Mouse (Mus musculus) kidney, embryonic 14.5 days (tissue): ENCODE measurements around the gene Rrp9. TPM values are rescaled to one million over a fixed set of nuclear protein-coding genes. Genes with fewer than 3 reads are reported as not detected.

ENCODE experiments used
- ATAC-seq: fragments of 200-750 bp; cut with Nextera tagmentation; 2 replicates; pipeline ENCODE4 v1.8.0; 2017; ENCODE audit warnings: moderate number of reproducible peaks, mild to moderate bottlenecking, moderate TSS enrichment, moderate library complexity; ENCODE audit not compliant: low FRiP score, low TSS enrichment
- H3K27ac ChIP-seq: fragments of 300-500 bp; sonication (generic); 2 replicates; pipeline ENCODE4 v1.5.1; 2014; ENCODE audit warnings: low read depth, mild to moderate bottlenecking, low read length, moderate library complexity, mixed read lengths
- H3K27me3 ChIP-seq: fragments of 300-500 bp; sonication (generic); 2 replicates; pipeline ENCODE4 v1.6.1; 2014; ENCODE audit warnings: mild to moderate bottlenecking, low read length; ENCODE audit not compliant: control insufficient read depth, insufficient read depth
- H3K36me3 ChIP-seq: fragments of 300-500 bp; sonication (generic); 2 replicates; pipeline ENCODE4 v1.6.1; 2014; ENCODE audit warnings: low read length, mixed read lengths; ENCODE audit not compliant: control insufficient read depth, insufficient read depth
- H3K4me1 ChIP-seq: fragments of 300-500 bp; sonication (generic); 2 replicates; pipeline ENCODE4 v1.6.1; 2014; ENCODE audit warnings: low read length, mixed read lengths; ENCODE audit not compliant: control insufficient read depth, insufficient read depth
- H3K4me2 ChIP-seq: fragments of 300-500 bp; sonication (generic); replicated peaks from 2 replicates; pipeline ENCODE4 v1.6.1; 2014; ENCODE audit warnings: low read depth, mild to moderate bottlenecking, low read length
- H3K4me3 ChIP-seq: fragments of 300-500 bp; sonication (generic); 2 replicates; pipeline ENCODE4 v1.5.1; 2014; ENCODE audit warnings: mild to moderate bottlenecking, low read length
- H3K9ac ChIP-seq: fragments of 300-500 bp; sonication (generic); 2 replicates; pipeline ENCODE4 v1.6.1; 2014; ENCODE audit warnings: low read depth, mild to moderate bottlenecking, low read length, moderate library complexity
- H3K9me3 ChIP-seq: fragments of 300-500 bp; sonication (generic); 2 replicates; pipeline ENCODE4 v1.6.1; 2016; ENCODE audit warnings: low read length; ENCODE audit not compliant: control insufficient read depth
- WGBS: fragments of 180-500 bp; shearing (Covaris S2); extraction: QIAGEN DNeasy Blood & Tissue Kit; methylation state at CpG from one replicate; pipeline ENCODE4 v1.1.7; 2014; 5-methylcytosine and 5-hydroxymethylcytosine counted together
- polyA plus RNA-seq: library from polyadenylated mRNA; unstranded; fragments of >200 nt; fragmentation: Nextera tagmentation; extraction: Ambion mirVana; gene quantifications from 2 replicates; pipeline ENCODE4 v1.2.1, GENCODE M21; 2014

Gene Rrp9
- 43.8 and 49.3 TPM in 2 replicates for polyA plus RNA-seq

- Histone ChIP-seq H3K4me1 (peaks cover 26% of the 10 kb centered on the region), H3K27ac (peak within 1 kb of the TSS; percentile 67; the same call in 1 of the 2 replicates), H3K4me3 (0 out of 2 replicates have a peak within 1 kb of the TSS, but pooled peaks have one; percentile 11)
Observed at GRCm38 (mm10) chr9:106475663-106476001, at the start of gene Rrp9. TSS of gene Rrp9 (plus strand) at chr9:106475963.

DNA sequence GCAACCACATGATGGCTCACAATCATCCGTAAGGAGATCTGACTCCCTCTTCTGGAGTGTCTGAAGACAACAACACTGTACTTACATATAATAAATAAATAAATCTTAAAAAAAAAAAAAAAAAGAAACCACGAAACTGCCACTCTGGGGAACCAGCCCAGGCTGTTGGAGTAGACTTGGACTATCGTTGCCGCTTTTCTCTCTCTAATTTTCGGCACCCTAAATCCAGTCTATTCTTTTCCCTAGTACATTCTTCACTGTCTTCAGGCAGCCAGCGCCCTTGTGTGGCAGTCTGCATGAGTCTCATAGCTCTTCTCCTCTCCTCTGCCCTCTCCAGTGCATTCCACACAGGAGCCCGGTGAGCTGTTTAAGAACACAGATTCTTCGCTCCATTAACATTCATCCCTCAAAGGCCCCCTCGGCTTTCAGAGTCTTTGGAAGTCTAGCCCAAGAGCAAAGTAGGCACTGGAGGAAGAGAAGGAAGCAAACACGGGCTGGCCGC lies 47.0 kb upstream of the Rrp9 start:
- Histone ChIP-seq H3K36me3 (peaks cover 31% of the 10 kb centered on the region), H3K9me3 (no peaks in the 10 kb centered on the region), H3K27ac (peak overlapping the region; percentile 99), H3K4me3 (peak overlapping the region; percentile 91), H3K4me2 (peak overlapping the region; percentile 64), H3K4me1 (peaks cover 5% of the 10 kb centered on the region; the same call in 1 of the 2 replicates), H3K27me3 (no peaks in the 10 kb centered on the region), H3K9ac (peak overlapping the region; percentile 58)
- ATAC-seq = peak; percentile 65
- WGBS = 20% methylated on average over 11 of the region's 11 CpGs

More at GRCm38 (mm10) chr9:106475663-106476001, at the start of gene Rrp9:
- ATAC-seq = no peak
- Histone ChIP-seq H3K9ac (peak within 1 kb of the TSS; percentile 47; the same call in 1 of the 2 replicates), H3K36me3 (peaks cover 5% of the 10 kb centered on the region), H3K9me3 (no peaks in the 10 kb centered on the region), H3K27me3 (no peaks in the 10 kb centered on the region), H3K4me2 (peak within 1 kb of the TSS; percentile 32)
- 84% methylated on average over 10 of the region's 10 CpGs for WGBS

- peak; percentile 91 for ATAC-seq
- Histone ChIP-seq H3K9ac (peak within 1 kb of the TSS; percentile 99), H3K4me1 (peaks cover 5% of the 10 kb centered on the region; the same call in 1 of the 2 replicates), H3K4me3 (peak within 1 kb of the TSS; percentile 91), H3K27me3 (no peaks in the 10 kb centered on the region), H3K27ac (peak within 1 kb of the TSS; percentile 99), H3K4me2 (peak within 1 kb of the TSS; percentile 81), H3K36me3 (peaks cover 35% of the 10 kb centered on the region), H3K9me3 (no peaks in the 10 kb centered on the region)
- WGBS = under 1% methylated on average over 55 of the region's 55 CpGs
Observed at GRCm38 (mm10) chr9:106429221-106430014, 46.3 kb upstream of the Rrp9 start, which contains the start of gene Rpl29. TSS of gene Rpl29 (plus strand) at chr9:106429454.

DNA sequence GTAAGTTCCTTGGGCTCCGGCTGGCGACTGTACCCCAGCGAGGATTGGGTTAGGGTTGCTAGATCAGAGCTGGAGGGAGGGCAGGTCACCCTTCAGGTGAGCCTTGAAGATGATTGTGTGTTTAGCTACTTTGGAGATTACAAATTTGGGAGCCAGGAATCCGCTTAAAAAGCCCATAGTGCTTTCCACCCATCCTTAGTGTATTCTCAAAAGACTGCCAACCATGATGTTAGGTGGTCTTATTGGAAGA lies 45.8 kb upstream of the Rrp9 start:
- Histone ChIP-seq H3K9me3 (no peaks in the 10 kb centered on the region), H3K4me1 (peaks cover 5% of the 10 kb centered on the region; the same call in 1 of the 2 replicates), H3K27me3 (no peaks in the 10 kb centered on the region), H3K4me2 (peak overlapping the region; percentile 81), H3K4me3 (peak overlapping the region; percentile 91), H3K27ac (peak overlapping the region; percentile 99), H3K36me3 (peaks cover 35% of the 10 kb centered on the region), H3K9ac (peak overlapping the region; percentile 99)
- ATAC-seq = no peak
- 5% methylated on average over 4 of the region's 4 CpGs for WGBS

DNA sequence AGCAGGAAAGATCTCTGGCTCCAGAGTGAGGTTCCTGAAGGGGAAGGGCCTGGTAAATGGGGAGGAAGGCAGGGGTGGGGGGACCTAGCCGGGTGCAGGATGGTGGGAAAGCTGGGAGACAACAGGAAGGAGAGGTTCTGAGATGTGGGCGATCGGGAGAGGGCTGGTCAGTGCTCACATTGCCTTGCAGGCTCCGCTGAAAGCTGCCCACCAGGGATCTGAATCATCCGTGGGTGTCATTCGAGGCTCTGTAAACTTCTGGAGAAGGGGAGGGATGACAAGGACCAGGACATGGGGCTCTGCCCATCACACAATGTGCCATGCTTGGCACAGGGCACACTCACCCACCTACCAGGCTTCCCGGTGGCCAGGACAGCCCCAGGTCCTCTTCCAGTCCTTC lies 42.4 kb upstream of the Rrp9 start:
- no peak for ATAC-seq
- WGBS = 68% methylated on average over 7 of the region's 7 CpGs
- Histone ChIP-seq H3K4me2 (no peak overlapping the region), H3K9me3 (no peaks in the 10 kb centered on the region), H3K27ac (no peak overlapping the region), H3K9ac (no peak overlapping the region), H3K27me3 (no peaks in the 10 kb centered on the region), H3K4me1 (peaks cover 16% of the 10 kb centered on the region), H3K4me3 (no peak overlapping the region), H3K36me3 (peaks cover 35% of the 10 kb centered on the region)

DNA sequence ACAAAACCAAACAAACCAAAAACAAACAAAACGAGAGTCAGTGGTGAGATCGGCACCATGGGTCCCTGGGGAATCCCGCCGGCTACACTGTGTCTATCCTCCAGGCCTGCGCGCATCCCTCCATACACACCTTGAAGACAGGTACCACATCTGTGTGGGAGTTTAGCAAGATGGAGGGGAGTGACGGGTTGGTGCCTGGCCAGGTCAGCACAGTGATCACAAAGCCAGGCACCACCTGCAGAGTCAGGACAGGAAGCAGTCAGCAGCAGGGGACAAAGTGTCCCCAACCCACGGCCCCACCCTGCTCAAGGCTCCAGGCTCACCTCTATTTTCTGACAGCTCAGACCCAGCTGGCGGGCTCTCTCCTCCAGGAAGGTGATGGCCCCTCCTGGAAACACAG lies 39.2 kb upstream of the Rrp9 start:
- Histone ChIP-seq H3K4me2 (no peak overlapping the region), H3K4me3 (no peak overlapping the region), H3K4me1 (peaks cover 17% of the 10 kb centered on the region), H3K36me3 (peaks cover 26% of the 10 kb centered on the region), H3K27ac (no peak overlapping the region), H3K9me3 (no peaks in the 10 kb centered on the region), H3K9ac (no peak overlapping the region), H3K27me3 (no peaks in the 10 kb centered on the region)
- WGBS = 78% methylated on average over 9 of the region's 9 CpGs
- no peak for ATAC-seq

DNA sequence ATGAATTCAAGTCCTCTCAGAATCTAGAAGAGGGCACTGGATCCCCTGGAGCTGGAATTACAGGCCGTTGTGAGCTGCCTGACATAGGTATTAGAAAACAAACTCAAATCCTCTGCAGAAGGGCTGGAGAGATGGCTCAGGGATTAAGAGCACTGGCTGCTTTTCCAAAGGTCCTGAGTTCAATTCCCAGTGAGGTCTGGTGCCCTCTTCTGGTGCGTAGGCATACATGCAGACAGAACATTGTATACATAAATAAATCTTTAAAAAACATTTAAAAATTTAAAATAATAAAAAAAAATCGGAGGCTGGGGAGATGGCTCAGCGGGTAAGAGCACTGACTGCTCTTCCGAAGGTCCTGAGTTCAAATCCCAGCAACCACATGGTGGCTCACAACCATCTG lies 33.1 kb upstream of the Rrp9 start:
- Histone ChIP-seq H3K27ac (no peak overlapping the region), H3K4me1 (peaks cover 25% of the 10 kb centered on the region), H3K9ac (no peak overlapping the region), H3K9me3 (no peaks in the 10 kb centered on the region), H3K27me3 (no peaks in the 10 kb centered on the region), H3K4me2 (no peak overlapping the region), H3K36me3 (no peaks in the 10 kb centered on the region), H3K4me3 (no peak overlapping the region)
- no peak for ATAC-seq
- WGBS = 79% methylated on average over 5 of the region's 5 CpGs

DNA sequence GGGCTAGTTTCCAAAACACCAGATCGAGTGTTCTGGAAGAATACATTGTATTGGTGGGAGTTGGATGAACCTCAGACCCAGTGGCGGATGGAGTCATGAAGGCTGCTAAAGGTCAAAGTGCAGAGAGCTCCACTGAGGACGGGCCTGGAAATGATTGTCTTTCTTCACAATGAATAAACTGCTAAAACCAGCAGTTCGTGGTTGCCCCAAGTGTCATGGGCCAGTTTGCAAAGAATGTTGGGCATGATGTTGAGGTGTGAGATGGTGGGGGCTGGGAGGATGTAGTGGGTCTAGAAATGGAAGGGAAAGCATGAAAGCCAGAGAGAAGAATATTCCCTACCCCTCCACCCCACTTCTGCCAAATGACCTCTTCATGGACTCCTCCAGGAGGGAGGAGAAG lies 30.9 kb upstream of the Rrp9 start:
- Histone ChIP-seq H3K27ac (no peak overlapping the region), H3K4me2 (no peak overlapping the region), H3K4me3 (no peak overlapping the region), H3K36me3 (no peaks in the 10 kb centered on the region), H3K9ac (no peak overlapping the region), H3K4me1 (peaks cover 35% of the 10 kb centered on the region), H3K27me3 (no peaks in the 10 kb centered on the region), H3K9me3 (no peaks in the 10 kb centered on the region)
- 66% methylated on average over 4 of the region's 4 CpGs for WGBS
- no peak for ATAC-seq

- Histone ChIP-seq H3K9me3 (no peaks in the 10 kb centered on the region), H3K27me3 (no peaks in the 10 kb centered on the region), H3K4me3 (peak within 1 kb of the TSS; percentile 47), H3K4me1 (peaks cover 57% of the 10 kb centered on the region), H3K9ac (peak within 1 kb of the TSS; percentile 71), H3K4me2 (peak within 1 kb of the TSS; percentile 71), H3K36me3 (no peaks in the 10 kb centered on the region), H3K27ac (peak within 1 kb of the TSS; percentile 78; the same call in 1 of the 2 replicates)
- WGBS = under 1% methylated on average over 24 of the region's 24 CpGs
- ATAC-seq = peak; percentile 86
Observed at GRCm38 (mm10) chr9:106447348-106447747, 28.4 kb upstream of the Rrp9 start, which contains the start of the genes Abhd14b and Abhd14a. TSS of gene Abhd14b (plus strand) at chr9:106447459. TSS of gene Abhd14a (minus strand) at chr9:106447678.
